Mouse (Mus musculus) brain, adult 10 weeks (tissue): Measurements from ENCODE around the gene Emc6. TPM values are rescaled to one million over a fixed set of nuclear protein-coding genes. Genes with fewer than 3 reads are reported as not detected.

Source experiments
- polyA plus RNA-seq: library from polyadenylated mRNA; stranded (reverse); fragments of 350-450 nt; fragmentation: Illumina TruSeq; extraction: RNeasy Lipid Tissue Mini Kit (QIAGEN cat#74804); gene quantifications from one replicate; pipeline ENCODE4 v1.2.3, GENCODE M21; 2015; ENCODE audit warnings: low read depth, low replicate concordance

Gene Emc6
- polyA plus RNA-seq: 66.8 TPM

GRCm38 (mm10) chr11:73176608-73177508, at the start of gene Emc6, which contains the start of gene Tax1bp3:
Gene Emc6, minus strand, starts transcription at chr11:73177037.
Gene Tax1bp3, plus strand, starts transcription at chr11:73177083.

GRCm38 (mm10) chr11:73199230-73199712, 22.4 kb upstream of the Emc6 start, which contains the start of gene Shpk:
Gene Shpk, plus strand, starts transcription at chr11:73199460.

GRCm38 (mm10) chr11:73198603-73199229, 21.9 kb upstream of the Emc6 start, which contains the start of gene Ctns:
Gene Ctns, minus strand, starts transcription at chr11:73199042.

GRCm38 (mm10) chr11:73159957-73160810, 16.7 kb downstream of the Emc6 start, which contains the start of gene P2rx5:
Gene P2rx5, plus strand, starts transcription at chr11:73160421.

GRCm38 (mm10) chr11:73137591-73138501, 39.0 kb downstream of the Emc6 start, which contains the start of gene Haspin:
Gene Haspin, minus strand, starts transcription at chr11:73138294.

Other genes with a start within 250 kb of the Emc6 start
- gene Atp2a3, start 215.9 kb downstream of the Emc6 start, polyA plus RNA-seq: 6.2 TPM
- gene P2rx1, start 177.9 kb downstream of the Emc6 start, polyA plus RNA-seq: 0.18 TPM
- gene Camkk1, start 158.0 kb downstream of the Emc6 start, polyA plus RNA-seq: 90.5 TPM
- 4.7 TPM for gene Ncbp3, start 129.3 kb downstream of the Emc6 start, polyA plus RNA-seq
- 0.22 TPM for gene Itgae, start 86.5 kb downstream of the Emc6 start, polyA plus RNA-seq
- gene Haspin, start 38.7 kb downstream of the Emc6 start, polyA plus RNA-seq: 0.15 TPM
- 1.4 TPM for gene P2rx5, start 16.6 kb downstream of the Emc6 start, polyA plus RNA-seq
- 17.3 TPM for gene Tax1bp3, start within 50 bp of the Emc6 start, polyA plus RNA-seq
- 14.1 TPM for gene Ctns, start 22.0 kb upstream of the Emc6 start, polyA plus RNA-seq
- 3.3 TPM for gene Shpk, start 22.4 kb upstream of the Emc6 start, polyA plus RNA-seq
- gene Trpv1, start 57.3 kb upstream of the Emc6 start, polyA plus RNA-seq: 0.21 TPM
- 0.49 TPM for gene Trpv3, start 90.4 kb upstream of the Emc6 start, polyA plus RNA-seq
- gene Aspa, start 152.6 kb upstream of the Emc6 start, polyA plus RNA-seq: 53.5 TPM
- gene Gm49340, start 152.7 kb upstream of the Emc6 start, polyA plus RNA-seq: not detected
- not detected for gene Spata22, start 152.7 kb upstream of the Emc6 start, polyA plus RNA-seq
- not detected for gene Olfr20, start 173.7 kb upstream of the Emc6 start, polyA plus RNA-seq
- not detected for gene Olfr376, start 194.2 kb upstream of the Emc6 start, polyA plus RNA-seq
- gene Olfr1, start 222.6 kb upstream of the Emc6 start, polyA plus RNA-seq: not detected